Mouse (Mus musculus): Measurements from ENCODE around the gene Fgfr4. TPM values are rescaled to one million over a fixed set of nuclear protein-coding genes. Genes with fewer than 3 reads are reported as not detected.

The Fgfr4 gene
- polyA plus RNA-seq, 1 experiment from 2014 or later, result 4.0 TPM

GRCm38 (mm10) chr13:55168958-55169369 lies 16.5 kb downstream of the Fgfr4 start:
- H3K9me3 ChIP-seq (ENCODE audit: control insufficient read depth), result no peaks in the 10 kb centered on the region
- no peaks in the 10 kb centered on the region for H3K4me1 ChIP-seq (replicated peaks; ENCODE audit: control insufficient read depth, insufficient read depth, low read length)
- TF ChIP-seq CTCF (IDR thresholded peaks at IDR 0.05; ENCODE audit: low read depth), result no peak
- WGBS, result 64% methylated on average over 13 of the region's 13 CpGs
- no peak overlapping the region for H3K27ac ChIP-seq (ENCODE audit: low read depth, low read length)
- H3K36me3 ChIP-seq (ENCODE audit: control insufficient read depth, insufficient read depth), result 0 out of 2 replicates have a peak, but pooled peaks cover 6% of the 10 kb centered on the region
- H3K27me3 ChIP-seq (replicated peaks; ENCODE audit: control insufficient read depth, insufficient read depth, low read length), result no peaks in the 10 kb centered on the region
- no peak overlapping the region for H3K9ac ChIP-seq (ENCODE audit: low read depth, low read length)
- H3K4me3 ChIP-seq (ENCODE audit: low read depth, low read length), result no peak overlapping the region
- no peak overlapping the region for H3K4me2 ChIP-seq (replicated peaks; ENCODE audit: low read depth)
- no peak for ATAC-seq

GRCm38 (mm10) chr13:55171517-55172335 lies 19.3 kb downstream of the Fgfr4 start:
- no peaks in the 10 kb centered on the region for H3K9me3 ChIP-seq (ENCODE audit: control insufficient read depth)
- no peak for TF ChIP-seq CTCF (IDR thresholded peaks at IDR 0.05; ENCODE audit: low read depth)
- peak; percentile 45 for ATAC-seq
- no peak overlapping the region for H3K9ac ChIP-seq (ENCODE audit: low read depth, low read length)
- H3K4me2 ChIP-seq (replicated peaks; ENCODE audit: low read depth), result peak overlapping the region; percentile 55
- H3K36me3 ChIP-seq (ENCODE audit: control insufficient read depth, insufficient read depth), result no peaks in the 10 kb centered on the region
- H3K4me1 ChIP-seq (replicated peaks; ENCODE audit: control insufficient read depth, insufficient read depth, low read length), result no peaks in the 10 kb centered on the region
- peak overlapping the region; percentile 15; the same call in 1 of the 2 replicates for H3K4me3 ChIP-seq (ENCODE audit: low read depth, low read length)
- H3K27me3 ChIP-seq (replicated peaks; ENCODE audit: control insufficient read depth, insufficient read depth, low read length), result no peaks in the 10 kb centered on the region
- no peak overlapping the region; the same call in 1 of the 2 replicates for H3K27ac ChIP-seq (ENCODE audit: low read depth, low read length)
- 17% methylated on average over 26 of the region's 26 CpGs for WGBS

DNA sequence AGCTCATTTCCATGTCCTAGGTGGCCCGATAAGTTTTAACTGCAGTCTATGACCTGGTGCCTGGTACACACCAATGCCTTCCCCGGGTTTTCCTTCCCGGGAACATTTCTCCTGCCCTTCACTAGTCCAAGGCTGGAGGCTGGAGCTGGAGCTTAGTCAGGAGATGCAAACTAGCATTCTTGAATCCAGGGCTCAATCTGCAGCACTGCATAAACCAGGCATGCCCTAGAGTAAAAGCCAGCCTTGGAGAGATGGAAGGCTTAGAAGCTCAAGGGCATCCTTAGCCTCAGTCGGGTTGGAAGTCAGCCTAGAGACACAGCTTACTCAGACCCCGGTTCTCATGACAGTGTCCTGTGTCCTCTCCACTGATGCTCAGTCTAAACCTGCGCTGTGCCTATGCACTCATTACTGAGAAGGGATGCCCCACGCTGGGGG lies 19.9 kb downstream of the Fgfr4 start:
- no peak for TF ChIP-seq CTCF (IDR thresholded peaks at IDR 0.05; ENCODE audit: low read depth)
- 49% methylated on average over 7 of the region's 7 CpGs for WGBS
- Histone ChIP-seq H3K36me3 (ENCODE audit: control insufficient read depth, insufficient read depth) (no peaks in the 10 kb centered on the region), H3K27ac (ENCODE audit: low read depth, low read length) (no peak overlapping the region), H3K9me3 (ENCODE audit: control insufficient read depth) (no peaks in the 10 kb centered on the region), H3K4me1 (replicated peaks; ENCODE audit: control insufficient read depth, insufficient read depth, low read length) (no peaks in the 10 kb centered on the region), H3K4me2 (replicated peaks; ENCODE audit: low read depth) (peak overlapping the region; percentile 55), H3K9ac (ENCODE audit: low read depth, low read length) (no peak overlapping the region), H3K4me3 (ENCODE audit: low read depth, low read length) (0 out of 2 replicates have a peak overlapping the region, but pooled peaks have one; percentile 15), H3K27me3 (replicated peaks; ENCODE audit: control insufficient read depth, insufficient read depth, low read length) (no peaks in the 10 kb centered on the region)
- ATAC-seq, result no peak

GRCm38 (mm10) chr13:55174347-55174746 lies 21.9 kb downstream of the Fgfr4 start:
- Histone ChIP-seq H3K27ac (ENCODE audit: low read depth, low read length) (no peak overlapping the region), H3K4me3 (ENCODE audit: low read depth, low read length) (no peak overlapping the region), H3K4me2 (replicated peaks; ENCODE audit: low read depth) (no peak overlapping the region), H3K27me3 (replicated peaks; ENCODE audit: control insufficient read depth, insufficient read depth, low read length) (no peaks in the 10 kb centered on the region), H3K4me1 (replicated peaks; ENCODE audit: control insufficient read depth, insufficient read depth, low read length) (no peaks in the 10 kb centered on the region), H3K9ac (ENCODE audit: low read depth, low read length) (no peak overlapping the region), H3K36me3 (ENCODE audit: control insufficient read depth, insufficient read depth) (no peaks in the 10 kb centered on the region), H3K9me3 (ENCODE audit: control insufficient read depth) (no peaks in the 10 kb centered on the region)
- TF ChIP-seq CTCF (IDR thresholded peaks at IDR 0.05; ENCODE audit: low read depth), result no peak
- WGBS, result 80% methylated on average over 11 of the region's 11 CpGs
- no peak for ATAC-seq

- no peak for TF ChIP-seq CTCF (IDR thresholded peaks at IDR 0.05; ENCODE audit: low read depth)
- H3K27me3 ChIP-seq (replicated peaks; ENCODE audit: control insufficient read depth, insufficient read depth, low read length), result no peaks in the 10 kb centered on the region
- 82% methylated on average over 6 of the region's 6 CpGs for WGBS
- H3K9me3 ChIP-seq (ENCODE audit: control insufficient read depth), result no peaks in the 10 kb centered on the region
- H3K27ac ChIP-seq (ENCODE audit: low read depth, low read length), result no peak overlapping the region
- H3K9ac ChIP-seq (ENCODE audit: low read depth, low read length), result no peak overlapping the region
- no peaks in the 10 kb centered on the region for H3K4me1 ChIP-seq (replicated peaks; ENCODE audit: control insufficient read depth, insufficient read depth, low read length)
- H3K4me3 ChIP-seq (ENCODE audit: low read depth, low read length), result no peak overlapping the region
- no peak overlapping the region for H3K4me2 ChIP-seq (replicated peaks; ENCODE audit: low read depth)
- no peaks in the 10 kb centered on the region for H3K36me3 ChIP-seq (ENCODE audit: control insufficient read depth, insufficient read depth)
- no peak for ATAC-seq
Observed at GRCm38 (mm10) chr13:55176265-55176664, 23.8 kb downstream of the Fgfr4 start.

GRCm38 (mm10) chr13:55177903-55178496 lies 25.6 kb downstream of the Fgfr4 start:
- Histone ChIP-seq H3K4me3 (ENCODE audit: low read depth, low read length) (no peak overlapping the region), H3K9ac (ENCODE audit: low read depth, low read length) (no peak overlapping the region), H3K27me3 (replicated peaks; ENCODE audit: control insufficient read depth, insufficient read depth, low read length) (no peaks in the 10 kb centered on the region), H3K36me3 (ENCODE audit: control insufficient read depth, insufficient read depth) (no peaks in the 10 kb centered on the region), H3K4me2 (replicated peaks; ENCODE audit: low read depth) (no peak overlapping the region), H3K9me3 (ENCODE audit: control insufficient read depth) (no peaks in the 10 kb centered on the region), H3K27ac (ENCODE audit: low read depth, low read length) (no peak overlapping the region), H3K4me1 (replicated peaks; ENCODE audit: control insufficient read depth, insufficient read depth, low read length) (no peaks in the 10 kb centered on the region)
- peak; percentile 64 for TF ChIP-seq CTCF (IDR thresholded peaks at IDR 0.05; ENCODE audit: low read depth)
- ATAC-seq, result no peak
- 68% methylated on average over 4 of the region's 4 CpGs for WGBS

Measured in intestine, postnatal 0 days (tissue).